Mouse (Mus musculus) cortical plate, adult 2 months (tissue): ENCODE measurements around the gene Carmil3.

Experiments
- CTCF ChIP-seq: fragments of 200-500 bp; IDR thresholded peaks from 2 replicates; pipeline ENCODE4 v1.5.1; 2011; ENCODE audit warnings: mild to moderate bottlenecking, control low read depth, low read length; ENCODE audit not compliant: insufficient read depth; ENCODE audit errors: extremely low read depth
- POLR2A ChIP-seq: fragments of 200-500 bp; IDR thresholded peaks from 2 replicates; pipeline ENCODE4 v1.6.1; 2011; ENCODE audit warnings: mild to moderate bottlenecking, low read length, control low read depth; ENCODE audit not compliant: insufficient read depth; ENCODE audit errors: extremely low read depth

DNA sequence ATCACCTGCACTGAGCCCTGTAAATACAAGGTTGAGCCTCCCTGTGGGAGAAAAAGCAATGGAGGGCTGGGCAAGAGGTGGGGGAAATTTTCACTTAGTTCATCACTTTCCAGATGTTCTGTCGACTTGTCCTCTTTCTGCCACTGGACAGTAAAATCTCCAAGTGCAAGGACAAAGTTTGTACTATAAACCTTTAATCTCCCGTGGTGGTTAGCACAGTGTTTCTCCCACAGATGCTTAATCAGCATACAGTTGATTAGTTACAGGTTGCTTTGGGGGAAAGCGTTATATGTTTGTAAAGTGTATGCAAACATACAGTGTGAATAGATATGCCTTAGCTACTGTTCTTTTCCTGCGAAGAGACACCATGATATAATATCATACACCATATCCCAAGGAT is 24.0 kb upstream of the Carmil3 start:
- TF ChIP-seq CTCF = no peak
- no peak for TF ChIP-seq POLR2A
